Mouse (Mus musculus) liver, embryonic 16.5 days (tissue): ENCODE measurements around the gene Trp53rka. TPM values are rescaled to one million over a fixed set of nuclear protein-coding genes. Genes with fewer than 3 reads are reported as not detected.

ENCODE experiments used
- ATAC-seq: fragments of 200-750 bp; cut with Nextera tagmentation; 2 replicates; pipeline ENCODE4 v1.8.0; 2017; ENCODE audit warnings: low read depth, mild to moderate bottlenecking, moderate number of reproducible peaks, moderate library complexity
- H3K27ac ChIP-seq: fragments of 300-500 bp; sonication (generic); 2 replicates; pipeline ENCODE4 v1.5.1; 2014; ENCODE audit warnings: mild to moderate bottlenecking, low read length
- H3K27me3 ChIP-seq: fragments of 300-500 bp; sonication (generic); 2 replicates; pipeline ENCODE4 v1.6.1; 2014; ENCODE audit warnings: low read depth, low read length, mixed read lengths; ENCODE audit not compliant: control insufficient read depth, insufficient read depth
- H3K36me3 ChIP-seq: fragments of 300-500 bp; sonication (generic); 2 replicates; pipeline ENCODE4 v1.6.1; 2014; ENCODE audit warnings: mild to moderate bottlenecking; ENCODE audit not compliant: control insufficient read depth, insufficient read depth
- H3K4me1 ChIP-seq: fragments of 300-500 bp; sonication (generic); 2 replicates; pipeline ENCODE4 v1.6.1; 2014; ENCODE audit warnings: low read depth, low read length, mixed read lengths; ENCODE audit not compliant: control insufficient read depth
- H3K4me2 ChIP-seq: fragments of 300-500 bp; sonication (generic); 2 replicates; pipeline ENCODE4 v1.6.1; 2014; ENCODE audit warnings: low read depth, low read length, mixed read lengths
- H3K4me3 ChIP-seq: fragments of 300-500 bp; sonication (generic); 2 replicates; pipeline ENCODE4 v1.5.1; 2014; ENCODE audit warnings: low read depth, mild to moderate bottlenecking, low read length
- H3K9ac ChIP-seq: fragments of 300-500 bp; sonication (generic); 2 replicates; pipeline ENCODE4 v1.6.1; 2014; ENCODE audit warnings: low read depth, low read length
- H3K9me3 ChIP-seq: fragments of 300-500 bp; sonication (generic); replicated peaks from 2 replicates; pipeline ENCODE4 v1.6.1; 2016; ENCODE audit warnings: low read length; ENCODE audit not compliant: control insufficient read depth
- WGBS: fragments of 180-500 bp; shearing (Covaris S2); extraction: QIAGEN DNeasy Blood & Tissue Kit; methylation state at CpG from one replicate; pipeline ENCODE4 v1.1.7; 2014; ENCODE audit not compliant: insufficient replicate concordance; 5-methylcytosine and 5-hydroxymethylcytosine counted together
- polyA plus RNA-seq: library from polyadenylated mRNA; unstranded; fragments of >200 nt; fragmentation: Nextera tagmentation; extraction: Ambion mirVana; gene quantifications from 2 replicates; pipeline ENCODE4 v1.2.1, GENCODE M21; 2015

Gene Trp53rka
- polyA plus RNA-seq: 7.9 and 8.2 TPM in 2 replicates

GRCm38 (mm10) chr2:165492648-165493553, at the start of gene Trp53rka:
TSS of gene Trp53rka (minus strand) at chr2:165493324.
- under 1% methylated on average over 82 of the region's 84 CpGs for WGBS
- peak within 1 kb of the TSS; percentile 67 for H3K4me2 ChIP-seq
- no peaks in the 10 kb centered on the region for H3K27me3 ChIP-seq
- H3K9ac ChIP-seq: peak within 1 kb of the TSS; percentile 68
- H3K27ac ChIP-seq: peak within 1 kb of the TSS; percentile 33; the same call in 1 of the 2 replicates
- peak; percentile 88 for ATAC-seq
- peaks cover 4% of the 10 kb centered on the region; the same call in 1 of the 2 replicates for H3K36me3 ChIP-seq
- peaks cover 7% of the 10 kb centered on the region for H3K4me1 ChIP-seq
- no peaks in the 10 kb centered on the region for H3K9me3 ChIP-seq
- H3K4me3 ChIP-seq: peak within 1 kb of the TSS; percentile 69

GRCm38 (mm10) chr2:165540975-165541374, 47.9 kb upstream of the Trp53rka start:
- Histone ChIP-seq H3K4me3 (no peak overlapping the region), H3K36me3 (no peaks in the 10 kb centered on the region), H3K9ac (no peak overlapping the region), H3K27me3 (no peaks in the 10 kb centered on the region), H3K9me3 (no peaks in the 10 kb centered on the region), H3K4me1 (no peaks in the 10 kb centered on the region), H3K4me2 (no peak overlapping the region), H3K27ac (no peak overlapping the region)
- ATAC-seq: no peak
- WGBS: 49% methylated on average over 3 of the region's 3 CpGs

- H3K27me3 ChIP-seq: no peaks in the 10 kb centered on the region
- ATAC-seq: no peak
- no peak overlapping the region for H3K9ac ChIP-seq
- no peaks in the 10 kb centered on the region for H3K4me1 ChIP-seq
- no peaks in the 10 kb centered on the region for H3K36me3 ChIP-seq
- 60% methylated on average over 6 of the region's 6 CpGs for WGBS
- no peak overlapping the region for H3K27ac ChIP-seq
- no peak overlapping the region for H3K4me3 ChIP-seq
- H3K9me3 ChIP-seq: no peaks in the 10 kb centered on the region
- H3K4me2 ChIP-seq: no peak overlapping the region
These were observed 40.7 kb upstream of the Trp53rka start for GRCm38 (mm10) chr2:165533789-165534188.

- H3K9ac ChIP-seq: no peak overlapping the region
- no peaks in the 10 kb centered on the region for H3K36me3 ChIP-seq
- no peaks in the 10 kb centered on the region for H3K4me1 ChIP-seq
- H3K4me3 ChIP-seq: no peak overlapping the region
- no peak overlapping the region for H3K27ac ChIP-seq
- ATAC-seq: no peak
- H3K9me3 ChIP-seq: no peaks in the 10 kb centered on the region
- no peak overlapping the region for H3K4me2 ChIP-seq
- 18% methylated on average over 8 of the region's 8 CpGs for WGBS
- no peaks in the 10 kb centered on the region for H3K27me3 ChIP-seq
These were observed 36.0 kb upstream of the Trp53rka start for GRCm38 (mm10) chr2:165529106-165529505.

GRCm38 (mm10) chr2:165525609-165526008, 32.5 kb upstream of the Trp53rka start:
- no peak for ATAC-seq
- no peak overlapping the region for H3K4me3 ChIP-seq
- no peak overlapping the region for H3K4me2 ChIP-seq
- no peak overlapping the region for H3K27ac ChIP-seq
- H3K9ac ChIP-seq: no peak overlapping the region
- no peaks in the 10 kb centered on the region for H3K4me1 ChIP-seq
- 39% methylated on average over 4 of the region's 4 CpGs for WGBS
- H3K27me3 ChIP-seq: no peaks in the 10 kb centered on the region
- no peaks in the 10 kb centered on the region for H3K36me3 ChIP-seq
- no peaks in the 10 kb centered on the region for H3K9me3 ChIP-seq

GRCm38 (mm10) chr2:165515178-165515728, 22.1 kb upstream of the Trp53rka start:
- Histone ChIP-seq H3K4me2 (no peak overlapping the region), H3K27ac (no peak overlapping the region), H3K9ac (no peak overlapping the region), H3K36me3 (no peaks in the 10 kb centered on the region), H3K9me3 (no peaks in the 10 kb centered on the region), H3K4me3 (no peak overlapping the region), H3K4me1 (no peaks in the 10 kb centered on the region), H3K27me3 (no peaks in the 10 kb centered on the region)
- no peak for ATAC-seq
- WGBS: 76% methylated on average over 20 of the region's 20 CpGs

GRCm38 (mm10) chr2:165512870-165513600, 19.9 kb upstream of the Trp53rka start:
- Histone ChIP-seq H3K4me2 (no peak overlapping the region), H3K9me3 (no peaks in the 10 kb centered on the region), H3K36me3 (no peaks in the 10 kb centered on the region), H3K27ac (no peak overlapping the region), H3K27me3 (no peaks in the 10 kb centered on the region), H3K4me3 (no peak overlapping the region), H3K4me1 (no peaks in the 10 kb centered on the region), H3K9ac (no peak overlapping the region)
- WGBS: 36% methylated on average over 11 of the region's 11 CpGs
- ATAC-seq: no peak

GRCm38 (mm10) chr2:165512426-165512825, 19.3 kb upstream of the Trp53rka start:
- WGBS: 35% methylated on average over 7 of the region's 7 CpGs
- Histone ChIP-seq H3K9ac (no peak overlapping the region), H3K27me3 (no peaks in the 10 kb centered on the region), H3K27ac (no peak overlapping the region), H3K36me3 (no peaks in the 10 kb centered on the region), H3K4me2 (no peak overlapping the region), H3K4me1 (no peaks in the 10 kb centered on the region), H3K9me3 (no peaks in the 10 kb centered on the region), H3K4me3 (no peak overlapping the region)
- no peak for ATAC-seq
